Mouse (Mus musculus) testis, adult 10 weeks (tissue): ENCODE results near the gene Spata9. TPM values are rescaled to one million over a fixed set of nuclear protein-coding genes. Genes with fewer than 3 reads are reported as not detected.

Source experiments
- polyA plus RNA-seq: library from polyadenylated mRNA; stranded (reverse); fragments of 350-450 nt; fragmentation: Illumina TruSeq; extraction: RNeasy Lipid Tissue Mini Kit (QIAGEN cat#74804); gene quantifications from one replicate; pipeline ENCODE4 v1.2.3, GENCODE M21; 2014; ENCODE audit warnings: low read depth, low replicate concordance

Gene Spata9
- polyA plus RNA-seq: 294 TPM

DNA sequence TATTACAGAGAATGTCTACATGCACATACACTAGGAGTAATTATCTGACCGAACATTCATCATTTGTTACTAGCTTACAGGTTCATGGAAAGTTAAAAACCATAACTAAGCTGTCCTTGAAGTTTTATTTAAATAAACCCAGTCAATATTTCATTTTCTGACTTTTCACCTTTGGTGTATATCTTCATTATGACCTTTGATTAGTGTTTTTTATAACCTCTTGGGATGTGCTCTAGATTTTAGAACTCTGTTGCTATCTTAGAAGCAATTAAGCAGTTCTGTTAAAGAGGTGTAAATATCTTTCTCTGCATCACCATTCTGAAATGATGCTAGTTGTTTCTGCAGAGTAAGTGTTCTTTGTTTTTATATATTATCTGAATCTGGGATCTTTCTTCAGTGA, at the start of gene Spata9:
Spata9 (plus strand) TSS at position 301 of the 400 bp plus-strand sequence.

GRCm38 (mm10) chr13:75943189-75944043, 23.5 kb upstream of the Spata9 start, which contains the start of gene Rhobtb3:
Gene Rhobtb3, minus strand, starts transcription at chr13:75943925.

DNA sequence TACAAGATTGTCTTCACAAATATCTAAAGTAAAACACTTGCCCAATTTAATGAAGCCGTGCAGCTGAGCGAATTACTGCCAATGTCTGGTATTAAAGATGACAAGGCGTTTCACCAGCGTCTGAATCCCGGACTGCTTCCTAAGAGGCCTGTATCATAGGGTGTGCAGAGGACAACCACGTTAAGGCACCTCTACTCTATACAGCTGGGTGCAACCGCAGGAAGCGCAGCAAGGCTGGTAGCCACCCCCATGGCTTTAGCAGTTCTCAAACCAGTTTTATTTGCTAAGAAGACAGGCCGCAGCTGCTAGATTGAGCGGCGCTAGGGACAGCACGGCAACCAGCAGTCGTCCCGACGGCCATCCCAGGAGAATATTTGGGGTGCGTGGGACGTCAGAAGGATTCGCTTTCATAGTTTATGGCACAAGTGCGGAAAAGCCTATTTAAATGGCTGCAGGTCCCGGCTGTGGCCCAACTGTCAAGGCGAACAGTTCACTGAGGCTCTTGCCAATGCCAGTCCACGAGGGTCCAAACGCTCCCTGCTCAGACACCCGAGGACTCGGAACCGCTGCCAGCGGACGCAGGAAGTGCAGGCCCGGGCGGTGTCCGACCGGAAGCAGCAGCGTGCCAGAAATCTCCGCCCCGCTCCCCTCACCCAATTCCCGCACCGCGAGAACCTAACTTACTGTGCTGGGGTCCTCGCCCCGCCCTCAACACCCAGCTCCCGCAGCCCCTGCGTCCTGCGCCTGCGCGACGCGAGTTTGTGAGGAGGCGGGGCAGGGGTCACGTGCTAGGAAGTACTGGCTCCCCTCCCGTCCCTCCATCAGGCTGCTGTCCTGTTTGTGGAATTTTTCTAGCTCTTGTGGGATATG, 51.3 kb downstream of the Spata9 start, which contains the start of gene Rfesd:
Rfesd (minus strand) TSS at position 746 of the 870 bp plus-strand sequence.

Other genes starting within 250 kb of the Spata9 start
- gene Glrx, start 127.3 kb upstream of the Spata9 start, polyA plus RNA-seq: 4.1 TPM
- gene Rhobtb3, start 23.2 kb upstream of the Spata9 start, polyA plus RNA-seq: 30.7 TPM
- 128 TPM for gene Rfesd, start 51.6 kb downstream of the Spata9 start, polyA plus RNA-seq
- gene Gpr150, start 89.8 kb downstream of the Spata9 start, polyA plus RNA-seq: not detected
- 19.8 TPM for gene Arsk, start 131.5 kb downstream of the Spata9 start, polyA plus RNA-seq
- 17.0 TPM for gene Ttc37, start 131.6 kb downstream of the Spata9 start, polyA plus RNA-seq